Mouse (Mus musculus) lung, adult 2 months (tissue): ENCODE measurements around the gene Cyb561d2. TPM values are rescaled to one million over a fixed set of nuclear protein-coding genes. Genes with fewer than 3 reads are reported as not detected.
A peak's percentile ranks its signal among the peaks of the same experiment; 100 is the strongest.
"Not testable (repeated sequence)": the region's sequence is repeated elsewhere in the genome, so short reads cannot be mapped to it uniquely, and the experiment has no call there.

ENCODE experiments used
- DNase-seq: peaks from one replicate; pipeline ENCODE4 v3.0.0; 2022
- H3K4me1 ChIP-seq: fragments of 200-500 bp; 2 replicates; pipeline ENCODE4 v1.6.1; 2011; ENCODE audit warnings: low read length; ENCODE audit not compliant: control insufficient read depth, insufficient read depth
- H3K4me3 ChIP-seq: fragments of 200-500 bp; replicated peaks from 2 replicates; pipeline ENCODE3; 2011; ENCODE audit warnings: low read depth, mild to moderate bottlenecking, control low read depth, low read length; ENCODE audit errors: extremely low read depth
- CTCF ChIP-seq: fragments of 200-500 bp; IDR thresholded peaks from 2 replicates; pipeline ENCODE4 v1.5.1; 2011; ENCODE audit warnings: mild to moderate bottlenecking, low read length, control low read depth; ENCODE audit not compliant: insufficient read depth
- POLR2A ChIP-seq: fragments of 200-500 bp; IDR thresholded peaks from 2 replicates; pipeline ENCODE4 v1.6.1; 2011; ENCODE audit warnings: low read depth, mild to moderate bottlenecking, control low read depth, low read length, borderline replicate concordance; ENCODE audit errors: extremely low read depth
- WGBS: fragments of 180-500 bp; shearing (Covaris S2); methylation state at CpG from one replicate; pipeline ENCODE4 v1.1.7; 2018; 5-methylcytosine and 5-hydroxymethylcytosine counted together
- polyA plus RNA-seq: library from polyadenylated mRNA; depleted of rRNA; stranded (reverse); fragments of >200 nt; gene quantifications from 2 replicates; pipeline ENCODE4 v1.2.3, GENCODE M21; 2012

The Cyb561d2 gene
- polyA plus RNA-seq, 1 experiment = 37.1 TPM

GRCm38 (mm10) chr9:107581584-107581983, 39.6 kb upstream of the Cyb561d2 start:
- peak overlapping the region; percentile 86 for H3K4me3 ChIP-seq
- no peak for TF ChIP-seq CTCF
- WGBS = 58% methylated on average over 4 of the region's 4 CpGs

GRCm38 (mm10) chr9:107580501-107581317, 38.7 kb upstream of the Cyb561d2 start, which contains the start of gene Hyal3:
TSS of gene Hyal3 (plus strand) at chr9:107580818.
- peaks cover 15% of the 10 kb centered on the region; the same call in 1 of the 2 replicates for H3K4me1 ChIP-seq
- under 1% methylated on average over 32 of the region's 32 CpGs for WGBS
- peak; percentile 86 for DNase-seq
- TF ChIP-seq CTCF (no peak), POLR2A (peak; percentile 96; the same call in 1 of the 2 replicates)
- peak within 1 kb of the TSS; percentile 86 for H3K4me3 ChIP-seq

More at GRCm38 (mm10) chr9:107581584-107581983, 39.6 kb upstream of the Cyb561d2 start:
- peaks cover 11% of the 10 kb centered on the region; the same call in 1 of the 2 replicates for H3K4me1 ChIP-seq
- DNase-seq = no peak

GRCm38 (mm10) chr9:107579023-107579900, 37.3 kb upstream of the Cyb561d2 start:
- DNase-seq = no peak
- 93% methylated on average over 14 of the region's 14 CpGs for WGBS
- TF ChIP-seq POLR2A (no peak), CTCF (no peak)
- Histone ChIP-seq H3K4me3 (no peak overlapping the region), H3K4me1 (peaks cover 15% of the 10 kb centered on the region; the same call in 1 of the 2 replicates)

GRCm38 (mm10) chr9:107578587-107578986, 36.6 kb upstream of the Cyb561d2 start, which contains the start of gene Naa80:
TSS of gene Naa80 (plus strand) at chr9:107578887.
- Histone ChIP-seq H3K4me1 (peaks cover 15% of the 10 kb centered on the region; the same call in 1 of the 2 replicates), H3K4me3 (no peak within 1 kb of the TSS)
- TF ChIP-seq POLR2A = no peak
- no peak for TF ChIP-seq CTCF
- WGBS = 77% methylated on average over 3 of the region's 3 CpGs
- DNase-seq = no peak

- WGBS = 91% methylated on average over 10 of the region's 10 CpGs
- no peak for TF ChIP-seq POLR2A
- TF ChIP-seq CTCF = no peak
- no peak for DNase-seq
- Histone ChIP-seq H3K4me1 (peaks cover 15% of the 10 kb centered on the region; the same call in 1 of the 2 replicates), H3K4me3 (no peak overlapping the region)
Observed at GRCm38 (mm10) chr9:107577871-107578270, 35.9 kb upstream of the Cyb561d2 start.

GRCm38 (mm10) chr9:107576357-107577107, 34.5 kb upstream of the Cyb561d2 start, which contains the start of gene Hyal1:
TSS of gene Hyal1 (plus strand) at chr9:107576927.
- 11% methylated on average over 16 of the region's 16 CpGs for WGBS
- DNase-seq = peak; percentile 71
- peak within 1 kb of the TSS; percentile 63 for H3K4me3 ChIP-seq
- peak; percentile 89; the same call in 1 of the 2 replicates for TF ChIP-seq POLR2A
- TF ChIP-seq CTCF = no peak
- H3K4me1 ChIP-seq = peaks cover 16% of the 10 kb centered on the region

- Histone ChIP-seq H3K4me3 (no peak overlapping the region), H3K4me1 (peaks cover 17% of the 10 kb centered on the region)
- DNase-seq = no peak
- WGBS = 64% methylated on average over 14 of the region's 14 CpGs
- no peak for TF ChIP-seq POLR2A
Observed at GRCm38 (mm10) chr9:107575579-107576356, 33.8 kb upstream of the Cyb561d2 start.

- 90% methylated on average over 6 of the region's 6 CpGs for WGBS
- peaks cover 24% of the 10 kb centered on the region for H3K4me1 ChIP-seq
- H3K4me3 ChIP-seq, DNase-seq: not testable (repeated sequence)
Observed at GRCm38 (mm10) chr9:107573774-107574173, 31.8 kb upstream of the Cyb561d2 start.

- no peak overlapping the region for H3K4me3 ChIP-seq
- WGBS = 93% methylated on average over 2 of the region's 2 CpGs
- no peak for DNase-seq
- H3K4me1 ChIP-seq = peaks cover 18% of the 10 kb centered on the region
- no peak for TF ChIP-seq CTCF
- no peak for TF ChIP-seq POLR2A
Observed at GRCm38 (mm10) chr9:107572327-107572662, 30.3 kb upstream of the Cyb561d2 start.
